Mouse (Mus musculus) liver, embryonic 11.5 days (tissue): ENCODE measurements around the gene Rnf213. TPM values are rescaled to one million over a fixed set of nuclear protein-coding genes. Genes with fewer than 3 reads are reported as not detected.

Experiments used
- ATAC-seq: fragments of 200-750 bp; cut with Nextera tagmentation; replicated peaks from 2 replicates; pipeline ENCODE4 v1.8.0; 2017; ENCODE audit warnings: moderate number of reproducible peaks, mild to moderate bottlenecking, moderate TSS enrichment, moderate library complexity; ENCODE audit not compliant: low FRiP score
- DNase-seq: peaks from one replicate; pipeline ENCODE4 v3.0.0-alpha.2; 2017; ENCODE audit warnings: low spot score
- H3K27ac ChIP-seq: fragments of 300-500 bp; sonication (generic); 2 replicates; pipeline ENCODE4 v1.5.1; 2014; ENCODE audit warnings: mild to moderate bottlenecking, low read depth, low read length, control low read depth
- H3K27me3 ChIP-seq: fragments of 300-500 bp; sonication (generic); replicated peaks from 2 replicates; pipeline ENCODE4 v1.6.1; 2014; ENCODE audit warnings: low read length, mixed read lengths; ENCODE audit not compliant: control insufficient read depth, insufficient read depth
- H3K36me3 ChIP-seq: fragments of 300-500 bp; sonication (generic); 2 replicates; pipeline ENCODE4 v1.6.1; 2014; ENCODE audit warnings: mild to moderate bottlenecking, low read length, moderate library complexity, mixed read lengths; ENCODE audit not compliant: control insufficient read depth, insufficient read depth
- H3K4me1 ChIP-seq: fragments of 300-500 bp; sonication (generic); replicated peaks from 2 replicates; pipeline ENCODE4 v1.6.1; 2014; ENCODE audit warnings: low read length, mixed read lengths; ENCODE audit not compliant: control insufficient read depth, insufficient read depth
- H3K4me2 ChIP-seq: fragments of 300-500 bp; sonication (generic); 2 replicates; pipeline ENCODE4 v1.6.1; 2014; ENCODE audit warnings: mild to moderate bottlenecking, control low read depth, moderate library complexity
- H3K4me3 ChIP-seq: fragments of 300-500 bp; sonication (generic); 2 replicates; pipeline ENCODE4 v1.5.1; 2014; ENCODE audit warnings: low read depth, low read length, control low read depth
- H3K9ac ChIP-seq: fragments of 300-500 bp; sonication (generic); 2 replicates; pipeline ENCODE4 v1.6.1; 2014; ENCODE audit warnings: low read depth, low read length, control low read depth
- H3K9me3 ChIP-seq: fragments of 300-500 bp; sonication (generic); 2 replicates; pipeline ENCODE4 v1.6.1; 2016; ENCODE audit warnings: low read length, inconsistent platforms, mixed read lengths; ENCODE audit not compliant: control insufficient read depth
- WGBS: fragments of 180-500 bp; shearing (Covaris S2); extraction: QIAGEN DNeasy Blood & Tissue Kit; methylation state at CpG from one replicate; pipeline ENCODE4 v1.1.7; 2014; 5-methylcytosine and 5-hydroxymethylcytosine counted together
- microRNA counts: library from miRNA; unstranded; fragments of <30 nt; microRNA quantifications from one replicate; lab custom pipeline; 2015
- microRNA-seq: library from miRNA; unstranded; fragments of <30 nt; microRNA quantifications from one replicate; pipeline ENCODE4, GENCODE M21; 2017; ENCODE audit warnings: borderline number of aligned reads
- polyA plus RNA-seq: library from polyadenylated mRNA; unstranded; fragments of >200 nt; fragmentation: Nextera tagmentation; extraction: Ambion mirVana; gene quantifications from 2 replicates; pipeline ENCODE4 v1.2.1, GENCODE M21; 2014

The Rnf213 gene
- polyA plus RNA-seq, 1 experiment from 2014 or later, result 8.0 TPM

DNA sequence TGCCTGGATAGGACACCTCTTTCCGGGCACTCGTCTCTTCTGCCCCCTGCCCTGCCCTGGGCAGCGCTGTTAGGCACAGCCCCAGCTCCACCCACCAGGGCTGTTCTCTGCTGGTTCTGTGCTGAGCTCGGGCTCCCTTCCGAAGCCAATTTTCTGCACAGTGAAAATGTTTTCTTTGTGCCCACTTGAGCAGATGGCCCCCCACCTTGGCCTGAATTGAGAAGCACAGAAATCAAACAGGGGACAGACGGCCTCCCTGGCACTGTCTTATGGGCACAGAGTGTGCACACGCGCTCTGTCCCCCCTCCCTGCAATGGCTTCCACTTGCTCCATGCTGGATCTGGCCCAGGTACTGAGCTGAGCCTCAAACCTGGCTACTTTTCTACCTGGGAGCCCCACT, 139.6 kb downstream of the Rnf213 start:
- no peak overlapping the region for H3K4me2 ChIP-seq
- H3K36me3 ChIP-seq, result no peaks in the 10 kb centered on the region
- H3K9ac ChIP-seq, result no peak overlapping the region
- H3K27ac ChIP-seq, result no peak overlapping the region
- ATAC-seq (no peak), DNase-seq (no peak)
- no peaks in the 10 kb centered on the region for H3K9me3 ChIP-seq
- peaks cover 9% of the 10 kb centered on the region for H3K27me3 ChIP-seq
- H3K4me3 ChIP-seq, result no peak overlapping the region
- WGBS, result 73% methylated on average over 8 of the region's 8 CpGs
- no peaks in the 10 kb centered on the region for H3K4me1 ChIP-seq

DNA sequence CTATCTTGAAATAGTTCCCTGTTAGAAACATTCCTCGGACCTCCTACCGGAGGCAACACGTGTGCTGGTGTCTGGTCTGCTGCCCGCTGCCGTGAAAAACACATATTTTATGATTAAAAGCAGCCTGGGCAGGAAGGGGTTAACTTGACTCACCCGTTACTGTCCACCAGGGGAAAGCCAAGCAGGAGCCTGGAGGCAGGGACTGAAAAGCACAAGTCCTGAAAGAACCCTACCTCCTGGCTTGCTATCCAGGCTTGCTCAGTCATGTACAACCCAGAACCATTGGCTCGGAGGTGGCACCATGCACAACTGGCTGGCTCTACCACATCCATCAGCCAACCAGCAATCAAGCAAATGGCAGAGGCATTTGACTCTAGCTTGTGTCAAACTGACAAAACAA, 140.8 kb downstream of the Rnf213 start:
- Histone ChIP-seq H3K4me1 (no peaks in the 10 kb centered on the region), H3K27ac (no peak overlapping the region), H3K4me3 (no peak overlapping the region), H3K36me3 (no peaks in the 10 kb centered on the region), H3K9ac (no peak overlapping the region), H3K9me3 (no peaks in the 10 kb centered on the region), H3K27me3 (peaks cover 11% of the 10 kb centered on the region), H3K4me2 (no peak overlapping the region)
- 69% methylated on average over 7 of the region's 7 CpGs for WGBS
- ATAC-seq (no peak), DNase-seq (no peak)

MicroRNAs within 50 kb of the gene (microRNA counts, 519-probe panel; counts per million panel counts)
- not detected for microRNA mmu-miR-1932 (lab: Ali Mortazavi, UCI)

Small RNA genes lying within 50 kb of the gene (microRNA-seq; reads per million reads assigned to microRNA genes)
- gene Mir1932, result not detected

Other genes starting within 250 kb of the Rnf213 start
- gene Tbc1d16, start 164.6 kb upstream of the Rnf213 start, polyA plus RNA-seq, result 3.4 and 3.6 TPM in 2 replicates
- gene Ccdc40, start 164.5 kb upstream of the Rnf213 start, polyA plus RNA-seq, result 4.1 and 5.4 TPM in 2 replicates
- 40.5 and 42.5 TPM in 2 replicates for gene Gaa, start 125.2 kb upstream of the Rnf213 start, polyA plus RNA-seq
- 403 and 404 TPM in 2 replicates for gene Eif4a3, start 93.0 kb upstream of the Rnf213 start, polyA plus RNA-seq
- 0.32 and 0.37 TPM in 2 replicates for gene Card14, start 85.3 kb upstream of the Rnf213 start, polyA plus RNA-seq
- 4.4 and 5.8 TPM in 2 replicates for gene Sgsh, start 37.6 kb upstream of the Rnf213 start, polyA plus RNA-seq
- 4.3 and 5.1 TPM in 2 replicates for gene Slc26a11, start 37.5 kb upstream of the Rnf213 start, polyA plus RNA-seq
- 13.2 and 14.2 TPM in 2 replicates for gene Endov, start 98.2 kb downstream of the Rnf213 start, polyA plus RNA-seq
- 0.23 and 0.34 TPM in 2 replicates for gene Nptx1, start 154.7 kb downstream of the Rnf213 start, polyA plus RNA-seq
- 11.8 and 13.2 TPM in 2 replicates for gene Rptor, start 209.8 kb downstream of the Rnf213 start, polyA plus RNA-seq